Mouse (Mus musculus) stomach, embryonic 15.5 days (tissue): ENCODE results near the gene Il20ra. TPM values are rescaled to one million over a fixed set of nuclear protein-coding genes. Genes with fewer than 3 reads are reported as not detected.

Experiments used
- ATAC-seq: fragments of 200-750 bp; cut with Nextera tagmentation; 2 replicates; pipeline ENCODE4 v1.8.0; 2017; ENCODE audit warnings: low read depth, moderate number of reproducible peaks, moderate TSS enrichment; ENCODE audit not compliant: insufficient read depth, low FRiP score
- H3K27ac ChIP-seq: fragments of 300-500 bp; sonication (generic); 2 replicates; pipeline ENCODE4 v1.5.1; 2015; ENCODE audit warnings: mild to moderate bottlenecking, inconsistent platforms
- H3K27me3 ChIP-seq: fragments of 300-500 bp; sonication (generic); replicated peaks from 2 replicates; pipeline ENCODE4 v1.6.1; 2015; ENCODE audit warnings: inconsistent platforms
- H3K36me3 ChIP-seq: fragments of 300-500 bp; sonication (generic); 2 replicates; pipeline ENCODE4 v1.6.1; 2015; ENCODE audit warnings: inconsistent platforms
- H3K4me1 ChIP-seq: fragments of 300-500 bp; sonication (generic); 2 replicates; pipeline ENCODE4 v1.6.1; 2015; ENCODE audit warnings: inconsistent platforms
- H3K4me2 ChIP-seq: fragments of 300-500 bp; sonication (generic); 2 replicates; pipeline ENCODE4 v1.6.1; 2015; ENCODE audit warnings: mild to moderate bottlenecking, inconsistent platforms
- H3K4me3 ChIP-seq: fragments of 300-500 bp; sonication (generic); replicated peaks from 2 replicates; pipeline ENCODE4 v1.5.1; 2015; ENCODE audit warnings: inconsistent platforms
- H3K9ac ChIP-seq: fragments of 300-500 bp; sonication (generic); 2 replicates; pipeline ENCODE4 v1.6.1; 2015; ENCODE audit warnings: inconsistent platforms
- H3K9me3 ChIP-seq: fragments of 300-500 bp; sonication (generic); 2 replicates; pipeline ENCODE4 v1.6.1; 2016; ENCODE audit warnings: inconsistent platforms
- WGBS: fragments of 180-500 bp; shearing (Covaris S2); methylation state at CpG from one replicate; pipeline ENCODE4 v1.1.7; 2015; 5-methylcytosine and 5-hydroxymethylcytosine counted together
- polyA plus RNA-seq: library from polyadenylated mRNA; unstranded; fragments of >200 nt; fragmentation: Nextera tagmentation; extraction: Ambion mirVana; gene quantifications from 2 replicates; pipeline ENCODE4 v1.2.1, GENCODE M21; 2015

Il20ra gene
- polyA plus RNA-seq, 1 experiment from 2014 or later, result 0.18 TPM

- Histone ChIP-seq H3K4me2 (no peak overlapping the region), H3K4me1 (no peaks in the 10 kb centered on the region), H3K27me3 (no peaks in the 10 kb centered on the region), H3K27ac (no peak overlapping the region), H3K9ac (no peak overlapping the region), H3K36me3 (no peaks in the 10 kb centered on the region), H3K4me3 (no peak overlapping the region), H3K9me3 (no peaks in the 10 kb centered on the region)
- no peak for ATAC-seq
- 85% methylated on average over 5 of the region's 5 CpGs for WGBS
Observed at GRCm38 (mm10) chr10:19781365-19781764, 69.0 kb downstream of the Il20ra start.

DNA sequence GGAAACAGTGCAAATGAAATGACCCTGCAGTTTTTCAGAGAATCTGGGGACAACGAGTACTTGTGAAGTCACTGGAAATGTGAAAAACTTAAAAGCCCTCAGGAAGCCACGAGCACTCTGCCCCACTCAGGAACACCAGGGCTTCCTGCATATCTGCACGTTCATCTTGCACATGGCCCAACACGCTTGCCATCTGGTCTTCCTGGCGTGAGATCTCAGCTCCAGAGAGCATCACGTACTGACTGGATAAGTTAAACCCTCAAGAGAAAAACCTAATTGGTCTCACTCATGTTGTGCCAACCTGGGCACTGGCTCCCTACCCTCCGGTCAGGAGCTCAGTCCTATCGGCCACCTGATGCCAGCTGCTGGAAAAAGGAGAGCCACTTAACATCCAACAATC, 82.6 kb downstream of the Il20ra start:
- no peak overlapping the region for H3K27ac ChIP-seq
- H3K4me2 ChIP-seq, result no peak overlapping the region
- WGBS, result 72% methylated on average over 8 of the region's 8 CpGs
- H3K27me3 ChIP-seq, result no peaks in the 10 kb centered on the region
- no peak for ATAC-seq
- H3K4me3 ChIP-seq, result no peak overlapping the region
- H3K9ac ChIP-seq, result no peak overlapping the region
- H3K4me1 ChIP-seq, result no peaks in the 10 kb centered on the region
- H3K9me3 ChIP-seq, result no peaks in the 10 kb centered on the region
- no peaks in the 10 kb centered on the region for H3K36me3 ChIP-seq

- Histone ChIP-seq H3K27me3 (no peaks in the 10 kb centered on the region), H3K4me2 (no peak overlapping the region), H3K4me3 (no peak overlapping the region), H3K9me3 (no peaks in the 10 kb centered on the region), H3K27ac (no peak overlapping the region), H3K36me3 (no peaks in the 10 kb centered on the region), H3K9ac (no peak overlapping the region), H3K4me1 (no peaks in the 10 kb centered on the region)
- 77% methylated on average over 7 of the region's 7 CpGs for WGBS
- ATAC-seq, result no peak
Observed at GRCm38 (mm10) chr10:19802958-19803357, 90.6 kb downstream of the Il20ra start.

DNA sequence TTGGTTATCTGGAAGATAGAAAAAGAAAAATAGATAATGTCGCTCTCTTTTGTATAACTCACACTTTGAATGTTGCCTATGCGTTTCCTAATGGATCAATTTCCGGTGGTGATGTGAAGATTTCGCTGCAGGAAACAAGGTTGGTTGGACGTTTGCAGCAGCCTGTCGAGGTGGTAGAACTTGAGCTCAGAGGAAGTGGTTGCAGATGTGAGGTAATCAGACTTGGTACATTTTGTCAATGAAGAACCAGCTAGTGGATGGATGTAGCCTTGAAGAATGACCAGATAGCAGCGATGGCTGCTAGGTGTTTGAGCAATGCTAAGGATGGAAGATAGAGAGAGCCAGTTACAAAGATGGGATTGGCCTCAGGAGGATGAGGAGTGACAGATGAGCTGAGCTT, 92.4 kb downstream of the Il20ra start:
- no peak overlapping the region for H3K4me3 ChIP-seq
- no peaks in the 10 kb centered on the region for H3K27me3 ChIP-seq
- no peak overlapping the region for H3K27ac ChIP-seq
- no peak overlapping the region for H3K4me2 ChIP-seq
- no peaks in the 10 kb centered on the region for H3K9me3 ChIP-seq
- H3K4me1 ChIP-seq, result no peaks in the 10 kb centered on the region
- no peak for ATAC-seq
- H3K9ac ChIP-seq, result no peak overlapping the region
- 75% methylated on average over 7 of the region's 7 CpGs for WGBS
- H3K36me3 ChIP-seq, result no peaks in the 10 kb centered on the region

Other genes with a start within 250 kb of the Il20ra start
- 70.1 and 77.4 TPM in 2 replicates for gene Ifngr1, start 120.6 kb upstream of the Il20ra start, polyA plus RNA-seq
- 0.06 TPM in 1 of 2 replicates, not detected in the other for gene Il22ra2, start 90.6 kb upstream of the Il20ra start, polyA plus RNA-seq
- gene Slc35d3, start 138.9 kb downstream of the Il20ra start, polyA plus RNA-seq, result 0.60 and 0.83 TPM in 2 replicates
- gene Pex7, start 195.1 kb downstream of the Il20ra start, polyA plus RNA-seq, result 40.7 and 45.4 TPM in 2 replicates
- 3.0 and 3.3 TPM in 2 replicates for gene Map3k5, start 221.9 kb downstream of the Il20ra start, polyA plus RNA-seq